Mouse (Mus musculus) lung, adult 2 months (tissue): ENCODE measurements around the gene Opa3.

Source experiments
- CTCF ChIP-seq: fragments of 200-500 bp; IDR thresholded peaks from 2 replicates; pipeline ENCODE4 v1.5.1; 2011; ENCODE audit warnings: mild to moderate bottlenecking, low read length, control low read depth; ENCODE audit not compliant: insufficient read depth
- POLR2A ChIP-seq: fragments of 200-500 bp; IDR thresholded peaks from 2 replicates; pipeline ENCODE4 v1.6.1; 2011; ENCODE audit warnings: low read depth, mild to moderate bottlenecking, control low read depth, low read length, borderline replicate concordance; ENCODE audit errors: extremely low read depth

DNA sequence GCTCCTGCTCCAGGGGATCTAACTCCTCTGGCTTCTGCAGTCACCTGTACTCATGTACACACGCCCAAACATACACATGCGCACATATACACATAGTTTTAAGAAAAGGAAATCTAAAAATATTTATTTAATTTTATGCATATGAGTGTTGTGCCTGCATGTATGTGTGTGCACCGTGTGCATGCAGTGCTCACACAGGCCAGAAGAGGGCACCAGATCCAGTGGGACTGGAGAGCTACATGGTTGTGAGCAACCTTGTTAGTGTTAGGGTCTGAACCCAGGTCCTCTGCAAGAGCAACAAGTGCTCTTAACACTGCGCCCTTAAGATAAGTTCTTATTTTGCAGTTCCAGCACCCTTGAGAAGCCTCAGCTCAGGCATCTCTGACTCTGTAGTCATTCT is 33.5 kb upstream of the Opa3 start:
- TF ChIP-seq POLR2A (no peak), CTCF (peak; percentile 28; the same call in 1 of the 2 replicates)
